Mouse (Mus musculus): Measurements from ENCODE around the gene Abhd18. TPM values are rescaled to one million over a fixed set of nuclear protein-coding genes. Genes with fewer than 3 reads are reported as not detected.

Gene Abhd18
- polyA plus RNA-seq, 1 experiment = 18.8 TPM

GRCm38 (mm10) chr3:40952606-40953005 lies 105.8 kb downstream of the Abhd18 start:
- TF ChIP-seq POLR2A (IDR thresholded peaks at IDR 0.05; ENCODE audit: borderline replicate concordance, insufficient read depth, low read length) (no peak), CTCF (IDR thresholded peaks at IDR 0.05; ENCODE audit: borderline replicate concordance, insufficient read depth, low read depth, low read length) (no peak)

GRCm38 (mm10) chr3:40954792-40955191 lies 108.0 kb downstream of the Abhd18 start:
- 89% methylated on average over 1 of the region's 1 CpGs for WGBS
- no peak overlapping the region for H3K4me3 ChIP-seq (replicated peaks; ENCODE audit: insufficient read depth, low read depth, low read length)

More at GRCm38 (mm10) chr3:40952606-40953005, 105.8 kb downstream of the Abhd18 start:
- Histone ChIP-seq H3K4me3 (replicated peaks; ENCODE audit: insufficient read depth, low read depth, low read length) (no peak overlapping the region), H3K4me1 (ENCODE audit: control insufficient read depth, insufficient read depth, low read length) (no peaks in the 10 kb centered on the region; the same call in 1 of the 2 replicates), H3K27ac (ENCODE audit: insufficient read depth, low read length) (no peak overlapping the region), H3K27me3 (ENCODE audit: control insufficient read depth, insufficient read depth, low read length) (no peaks in the 10 kb centered on the region)
- no peak for DNase-seq

GRCm38 (mm10) chr3:40958831-40959230 lies 112.1 kb downstream of the Abhd18 start:
- no peak overlapping the region for H3K27ac ChIP-seq (ENCODE audit: insufficient read depth, low read length)
- no peaks in the 10 kb centered on the region for H3K27me3 ChIP-seq (ENCODE audit: control insufficient read depth, insufficient read depth, low read length)
- TF ChIP-seq POLR2A (IDR thresholded peaks at IDR 0.05; ENCODE audit: borderline replicate concordance, insufficient read depth, low read length) (no peak), CTCF (IDR thresholded peaks at IDR 0.05; ENCODE audit: borderline replicate concordance, insufficient read depth, low read depth, low read length) (no peak)

More at GRCm38 (mm10) chr3:40954792-40955191, 108.0 kb downstream of the Abhd18 start:
- DNase-seq = no peak
- Histone ChIP-seq H3K4me1 (ENCODE audit: control insufficient read depth, insufficient read depth, low read length) (no peaks in the 10 kb centered on the region; the same call in 1 of the 2 replicates), H3K27ac (ENCODE audit: insufficient read depth, low read length) (no peak overlapping the region), H3K27me3 (ENCODE audit: control insufficient read depth, insufficient read depth, low read length) (no peaks in the 10 kb centered on the region)
- TF ChIP-seq CTCF (IDR thresholded peaks at IDR 0.05; ENCODE audit: borderline replicate concordance, insufficient read depth, low read depth, low read length) (no peak), POLR2A (IDR thresholded peaks at IDR 0.05; ENCODE audit: borderline replicate concordance, insufficient read depth, low read length) (no peak)

GRCm38 (mm10) chr3:40980758-40981157 lies 134.0 kb downstream of the Abhd18 start:
- no peak overlapping the region for H3K27ac ChIP-seq (ENCODE audit: insufficient read depth, low read length)
- TF ChIP-seq CTCF (IDR thresholded peaks at IDR 0.05; ENCODE audit: borderline replicate concordance, insufficient read depth, low read depth, low read length) (no peak), POLR2A (IDR thresholded peaks at IDR 0.05; ENCODE audit: borderline replicate concordance, insufficient read depth, low read length) (no peak)
- DNase-seq = no peak
- no peaks in the 10 kb centered on the region for H3K27me3 ChIP-seq (ENCODE audit: control insufficient read depth, insufficient read depth, low read length)
- no peak overlapping the region for H3K4me3 ChIP-seq (replicated peaks; ENCODE audit: insufficient read depth, low read depth, low read length)
- no peaks in the 10 kb centered on the region for H3K4me1 ChIP-seq (ENCODE audit: control insufficient read depth, insufficient read depth, low read length)

More at GRCm38 (mm10) chr3:40958831-40959230, 112.1 kb downstream of the Abhd18 start:
- no peak for DNase-seq
- Histone ChIP-seq H3K4me1 (ENCODE audit: control insufficient read depth, insufficient read depth, low read length) (no peaks in the 10 kb centered on the region), H3K4me3 (replicated peaks; ENCODE audit: insufficient read depth, low read depth, low read length) (no peak overlapping the region)

- no peak for DNase-seq
- Histone ChIP-seq H3K4me1 (ENCODE audit: control insufficient read depth, insufficient read depth, low read length) (no peaks in the 10 kb centered on the region), H3K4me3 (replicated peaks; ENCODE audit: insufficient read depth, low read depth, low read length) (no peak overlapping the region), H3K27me3 (ENCODE audit: control insufficient read depth, insufficient read depth, low read length) (no peaks in the 10 kb centered on the region), H3K27ac (ENCODE audit: insufficient read depth, low read length) (no peak overlapping the region)
- 45% methylated on average over 5 of the region's 5 CpGs for WGBS
- TF ChIP-seq CTCF (IDR thresholded peaks at IDR 0.05; ENCODE audit: borderline replicate concordance, insufficient read depth, low read depth, low read length) (no peak), POLR2A (IDR thresholded peaks at IDR 0.05; ENCODE audit: borderline replicate concordance, insufficient read depth, low read length) (no peak)
Measured at GRCm38 (mm10) chr3:40987539-40987938, 140.8 kb downstream of the Abhd18 start.

Other genes with a start within 250 kb of the Abhd18 start
- 0.15 TPM in 1 of 2 replicates, not detected in the other for gene Slc25a31, start 138.1 kb upstream of the Abhd18 start, polyA plus RNA-seq (2012; rRNA removed)
- gene Hspa4l, start 102.5 kb upstream of the Abhd18 start, polyA plus RNA-seq (2012; rRNA removed) = 70.7 and 71.3 TPM in 2 replicates
- 2.3 and 2.6 TPM in 2 replicates for gene Plk4, start 47.0 kb upstream of the Abhd18 start, polyA plus RNA-seq (2012; rRNA removed)
- 8.8 and 9.1 TPM in 2 replicates for gene Mfsd8, start 84 bp upstream of the Abhd18 start, polyA plus RNA-seq (2012; rRNA removed)
- gene 1700034I23Rik, start 55.6 kb downstream of the Abhd18 start, polyA plus RNA-seq (2012; rRNA removed) = 0.23 and 0.33 TPM in 2 replicates
- 20.4 and 21.9 TPM in 2 replicates for gene Larp1b, start 102.9 kb downstream of the Abhd18 start, polyA plus RNA-seq (2012; rRNA removed)
- 44.3 and 46.7 TPM in 2 replicates for gene Pgrmc2, start 236.1 kb downstream of the Abhd18 start, polyA plus RNA-seq (2012; rRNA removed)